Mouse (Mus musculus) adrenal gland, adult (tissue): ENCODE measurements around the gene Ttll8.

Experiments used
- DNase-seq, 2 experiments: peaks; one replicate each; pipeline ENCODE4 v3.0.0; 2022 to 2023; ENCODE audit warnings: low spot score in 1 of 2; ENCODE audit not compliant: inconsistent age in 2 of 2

Ttll8 gene

DNA sequence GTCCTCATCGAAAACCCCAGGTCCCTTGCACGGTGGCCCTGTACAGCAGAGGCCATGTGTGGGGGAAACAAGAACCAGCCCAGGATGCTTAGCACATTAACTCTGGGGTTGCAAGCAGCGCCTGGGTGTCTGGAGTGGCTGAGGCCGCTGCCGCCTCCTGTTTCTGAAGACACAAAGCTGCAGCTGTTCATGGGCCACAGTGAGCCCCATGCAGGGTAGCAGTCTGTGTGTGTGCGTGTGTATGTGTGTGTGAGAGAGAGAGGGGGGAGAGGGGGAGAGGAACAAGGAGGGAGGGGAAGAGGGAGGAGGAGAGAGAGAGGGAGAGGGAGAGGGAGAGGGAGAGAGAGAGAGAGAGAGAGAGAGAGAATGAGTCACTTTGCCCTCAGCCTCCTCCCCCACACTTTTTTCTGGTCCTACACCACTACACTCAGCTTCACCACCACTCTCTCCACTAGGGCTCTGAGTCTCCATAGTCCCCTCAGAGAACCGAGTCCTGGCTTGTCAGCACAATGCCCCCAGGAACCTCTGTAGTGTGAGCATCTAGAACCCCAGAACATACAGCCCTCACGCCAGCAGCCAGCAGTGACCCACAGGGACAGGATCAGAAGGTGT is 110.6 kb downstream of the Ttll8 start:
- DNase-seq = no peak

- DNase-seq = no peak
Observed at GRCm38 (mm10) chr15:88842300-88842673, 111.9 kb downstream of the Ttll8 start.

GRCm38 (mm10) chr15:88841580-88842299 is 112.5 kb downstream of the Ttll8 start:
- DNase-seq = no peak

DNA sequence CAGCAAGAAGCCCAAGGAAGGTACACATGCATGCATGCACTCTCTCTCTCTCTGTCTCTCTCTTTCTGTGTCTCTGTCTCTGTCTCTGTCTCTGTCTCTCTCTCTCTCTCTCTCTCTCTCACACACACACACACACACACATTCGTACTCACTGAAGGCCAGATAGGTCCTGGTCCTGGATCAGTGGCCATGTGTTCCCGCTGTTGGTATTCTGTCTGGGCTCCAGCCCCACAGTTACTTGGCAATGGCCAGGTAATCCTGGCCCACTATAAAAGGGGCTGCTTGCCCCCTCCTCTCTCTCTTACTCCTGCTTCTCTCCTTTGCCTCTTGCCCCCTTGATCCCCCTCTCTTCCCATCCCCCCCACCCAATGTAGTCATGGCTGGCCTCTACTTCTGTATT is 113.1 kb downstream of the Ttll8 start:
- DNase-seq = no peak
